Mouse (Mus musculus): Measurements from ENCODE around the gene C2cd3.
A peak's percentile ranks its signal among the peaks of the same experiment; 100 is the strongest.

The C2cd3 gene

GRCm38 (mm10) chr7:100497982-100498381 is 125.9 kb downstream of the C2cd3 start:
- no peak for DNase-seq (ENCODE audit: low spot score)

GRCm38 (mm10) chr7:100499465-100499864 is 127.4 kb downstream of the C2cd3 start:
- no peak for DNase-seq (ENCODE audit: low spot score)

- DNase-seq (ENCODE audit: low spot score): no peak
Measured at GRCm38 (mm10) chr7:100500276-100500977, 128.4 kb downstream of the C2cd3 start.

- no peak for DNase-seq (ENCODE audit: low spot score)
Measured at GRCm38 (mm10) chr7:100501027-100501843, 129.2 kb downstream of the C2cd3 start.

GRCm38 (mm10) chr7:100501844-100502373 is 129.9 kb downstream of the C2cd3 start:
- no peak for DNase-seq (ENCODE audit: low spot score)

- DNase-seq (ENCODE audit: low spot score): no peak
Measured at GRCm38 (mm10) chr7:100502374-100502922, 130.4 kb downstream of the C2cd3 start.

- no peak for DNase-seq (ENCODE audit: low spot score)
Measured at GRCm38 (mm10) chr7:100503076-100503475, 131.0 kb downstream of the C2cd3 start.

GRCm38 (mm10) chr7:100504740-100505487 is 132.9 kb downstream of the C2cd3 start:
- no peak for DNase-seq (ENCODE audit: low spot score)

- no peak for DNase-seq (ENCODE audit: low spot score)
Measured at GRCm38 (mm10) chr7:100506494-100506893, 134.5 kb downstream of the C2cd3 start.

GRCm38 (mm10) chr7:100508670-100509069 is 136.6 kb downstream of the C2cd3 start:
- no peak for DNase-seq (ENCODE audit: low spot score)

GRCm38 (mm10) chr7:100511602-100512001 is 139.6 kb downstream of the C2cd3 start:
- DNase-seq (ENCODE audit: low spot score): no peak

GRCm38 (mm10) chr7:100514573-100514972 is 142.5 kb downstream of the C2cd3 start, which contains the start of gene Dnajb13:
Gene Dnajb13 (minus strand): TSS chr7:100514960.
- DNase-seq (ENCODE audit: low spot score): peak; percentile 28

All from retina, embryonic 14.5 days (tissue).